In genomic region chr2:153312884-153313283, GRCm38 (mm10) we compare ENCODE assay signal across 25 mouse cellular contexts.
"Had no signal": no experiment of that assay in that cellular context is flagged by ENCODE, and none has a peak within 500 bp of the region (broad histone marks: within the 10 kb centered on the region; RNA-seq: fewer than 3 reads in every experiment).

No protein-coding gene starts in this region.

- H3K9ac ChIP-seq: heart, embryonic 13.5 days; heart, embryonic 15.5 days; hindbrain, embryonic 13.5 days; hindbrain, embryonic 15.5 days; limb, embryonic 13.5 days; limb, embryonic 15.5 days; liver, embryonic 13.5 days; liver, embryonic 15.5 days had no signal

- ATAC-seq: hindbrain, postnatal 0 days; intestine, postnatal 0 days had no signal

- H3K9me3 ChIP-seq: heart, embryonic 13.5 days; heart, embryonic 15.5 days; hindbrain, embryonic 13.5 days; hindbrain, embryonic 15.5 days; limb, embryonic 13.5 days; limb, embryonic 15.5 days; liver, embryonic 13.5 days; liver, embryonic 15.5 days had no signal

- H3K4me1 ChIP-seq: limb, embryonic 15.5 days had no signal

- H3K4me3 ChIP-seq: gastrocnemius, adult 2 months; heart, adult 2 months; heart, embryonic 13.5 days; heart, embryonic 15.5 days; hindbrain, embryonic 13.5 days; hindbrain, embryonic 15.5 days; layer of hippocampus, adult 2 months; limb, embryonic 13.5 days; limb, embryonic 15.5 days; liver, embryonic 13.5 days; liver, embryonic 15.5 days had no signal

- H3K36me3 ChIP-seq: liver, embryonic 15.5 days had no signal

- H3K4me2 ChIP-seq: heart, embryonic 11.5 days; heart, embryonic 13.5 days; heart, embryonic 15.5 days; hindbrain, embryonic 13.5 days; hindbrain, embryonic 15.5 days; limb, embryonic 13.5 days; limb, embryonic 15.5 days; liver, embryonic 13.5 days; liver, embryonic 15.5 days had no signal

- H3K27me3 ChIP-seq: heart, embryonic 13.5 days; heart, embryonic 15.5 days; hindbrain, embryonic 13.5 days; hindbrain, embryonic 15.5 days; limb, embryonic 13.5 days; limb, embryonic 15.5 days; liver, embryonic 13.5 days; liver, embryonic 15.5 days had no signal

- H3K27ac ChIP-seq: gastrocnemius, adult 2 months; heart, adult 2 months; heart, embryonic 13.5 days; heart, embryonic 15.5 days; hindbrain, embryonic 13.5 days; hindbrain, embryonic 15.5 days; hindbrain, postnatal 0 days; layer of hippocampus, adult 2 months; limb, embryonic 13.5 days; limb, embryonic 15.5 days; liver, embryonic 13.5 days; liver, embryonic 15.5 days had no signal

- DNase-seq: gastrocnemius, adult 2 months; gastrocnemius, postnatal 10 days; gastrocnemius, postnatal 25 days; heart, adult 11 months; heart, adult 2 months; heart, postnatal 14 days; heart, postnatal 36 days; kidney, adult 18-20 months; kidney, adult 8-10 months; kidney, postnatal 10 days; kidney, postnatal 25 days; kidney, postnatal 4 days; left cerebral cortex, postnatal 4 days; liver, embryonic 13.5 days had no signal
